Mouse (Mus musculus) spleen, postnatal 0 days (tissue): ENCODE measurements around the gene Gmppb. TPM values are rescaled to one million over a fixed set of nuclear protein-coding genes. Genes with fewer than 3 reads are reported as not detected.

ENCODE experiments used
- polyA plus RNA-seq: library from polyadenylated mRNA; unstranded; fragments of >200 nt; fragmentation: Nextera tagmentation; extraction: Ambion mirVana; gene quantifications from 2 replicates; pipeline ENCODE4 v1.2.1, GENCODE M21; 2015

Gmppb gene
- 14.6 and 15.7 TPM in 2 replicates for polyA plus RNA-seq

DNA sequence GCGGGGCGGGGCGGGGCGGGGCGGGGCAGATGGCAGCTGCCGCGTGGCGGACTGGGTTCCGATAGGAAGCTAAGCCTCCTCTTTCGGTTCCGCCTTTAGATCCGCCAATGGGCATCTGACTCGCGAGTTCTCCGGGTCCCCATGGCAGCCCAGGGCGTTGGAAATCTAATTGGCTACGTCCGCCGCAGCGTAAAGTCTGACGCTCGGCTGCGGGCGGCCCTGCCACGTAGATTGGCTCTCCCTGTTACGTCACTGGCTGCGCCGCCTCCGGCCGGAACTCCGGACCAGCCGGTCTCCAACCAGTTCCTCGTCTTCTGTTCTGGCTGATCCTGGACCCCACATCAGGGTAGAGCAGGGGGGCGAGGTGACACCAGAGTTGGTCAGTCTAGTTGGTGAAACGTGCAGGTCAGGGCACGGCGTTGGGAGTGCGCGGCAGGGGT lies at the start of gene Gmppb:
TSS of gene Gmppb (plus strand) at position 227 of the 440 bp plus-strand sequence.

GRCm38 (mm10) chr9:108001922-108002770 lies 46.9 kb upstream of the Gmppb start, which contains the start of gene Ip6k1:
Gene Ip6k1 (plus strand): TSS chr9:108002501.

DNA sequence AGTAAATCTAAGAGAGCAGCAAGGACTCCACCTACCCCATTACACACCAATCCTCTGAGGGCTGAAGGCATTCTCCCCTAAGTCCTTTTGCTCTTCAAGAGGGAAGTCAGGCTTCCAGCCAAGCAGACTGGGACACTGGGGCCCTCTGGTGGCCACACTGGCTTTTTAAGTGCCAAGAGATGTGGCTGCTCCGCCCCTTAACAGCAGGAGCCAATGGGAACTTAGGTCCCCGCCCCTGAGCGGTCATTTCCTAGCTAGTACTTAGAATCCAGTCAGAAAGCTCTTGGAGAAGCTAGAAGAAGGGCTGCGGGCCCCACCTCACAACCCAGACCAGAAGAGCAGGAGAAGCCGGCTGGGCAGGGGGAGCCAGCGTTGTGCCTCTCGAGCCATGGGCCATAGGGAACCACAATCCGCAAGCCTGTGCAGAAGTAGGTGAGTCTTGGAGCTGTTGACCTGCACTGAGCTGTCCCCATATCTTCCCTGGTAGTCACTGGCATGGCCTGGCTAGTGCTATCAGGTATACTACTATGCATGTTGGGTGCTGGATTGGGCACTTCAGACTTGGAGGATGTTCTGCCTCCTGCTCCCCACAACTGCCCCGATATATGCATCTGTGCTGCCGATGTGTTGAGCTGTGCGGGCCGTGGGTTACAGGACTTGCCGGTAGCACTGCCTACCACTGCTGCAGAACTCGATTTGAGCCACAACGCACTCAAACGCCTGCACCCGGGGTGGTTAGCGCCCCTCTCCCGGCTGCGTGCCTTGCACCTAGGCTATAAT lies 4.0 kb downstream of the Gmppb start, which contains the start of gene Amigo3:
TSS of gene Amigo3 (plus strand) at position 275 of the 780 bp plus-strand sequence.

DNA sequence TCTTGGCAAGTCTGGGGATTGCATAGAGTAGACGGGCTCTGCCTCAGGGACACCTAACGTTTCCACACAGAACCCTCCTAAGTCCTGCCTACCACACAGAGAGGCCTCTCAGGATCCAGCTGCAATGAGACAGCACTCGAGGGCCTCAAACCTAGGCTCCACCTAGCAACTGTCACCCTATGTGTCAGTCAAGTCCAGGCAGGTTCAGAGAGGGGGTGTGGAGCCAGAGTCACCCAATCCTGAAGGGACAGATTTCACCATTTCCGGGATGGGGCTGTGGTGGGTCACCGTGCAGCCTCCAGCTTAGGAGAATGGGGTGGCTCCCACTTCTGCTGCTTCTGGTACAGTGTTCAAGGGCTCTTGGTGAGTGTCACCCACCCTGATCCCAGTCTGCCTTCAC lies 31.1 kb downstream of the Gmppb start, which contains the start of gene Mst1:
TSS of gene Mst1 (plus strand) at position 269 of the 400 bp plus-strand sequence.

GRCm38 (mm10) chr9:108082988-108083431 lies 34.0 kb downstream of the Gmppb start, which contains the start of gene Rnf123:
Gene Rnf123 (minus strand): TSS chr9:108083346.

DNA sequence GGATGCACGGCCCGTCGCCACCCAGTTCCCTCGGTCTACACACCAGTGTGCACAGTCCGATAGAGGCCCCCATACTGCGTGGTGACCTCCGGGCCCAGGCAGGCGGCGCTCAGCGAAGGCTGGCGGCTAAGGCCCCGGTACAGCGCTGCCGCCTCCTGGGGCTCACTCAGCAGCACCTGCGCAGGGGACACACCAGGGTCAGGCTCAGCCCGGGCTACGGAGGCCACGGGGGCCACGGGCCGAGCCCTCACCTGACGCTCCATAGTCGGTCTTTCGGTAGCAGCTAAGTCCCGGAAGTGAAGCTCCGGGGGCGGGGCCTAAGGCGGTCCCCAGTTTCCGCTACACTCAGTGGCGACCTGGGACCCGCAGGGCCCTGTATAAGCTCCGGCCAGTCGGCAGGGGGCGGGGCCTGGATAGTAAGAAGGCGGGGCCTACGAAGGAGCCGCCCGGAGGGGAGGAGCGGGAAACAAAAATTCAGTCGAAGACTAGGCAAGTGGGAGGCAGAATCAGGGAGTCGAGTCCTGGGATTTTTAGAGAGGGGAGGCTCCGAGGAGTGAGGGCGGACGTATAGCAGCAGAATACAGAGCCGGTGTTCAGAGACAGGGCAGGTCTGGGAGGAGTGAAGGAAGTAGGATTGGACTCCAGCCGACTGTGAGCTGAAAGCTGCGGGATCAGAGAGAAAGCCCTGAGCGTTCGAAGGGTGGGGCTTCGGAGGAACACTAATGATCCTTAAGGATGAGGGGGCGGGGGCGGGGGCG lies 45.3 kb downstream of the Gmppb start, which contains the start of gene Apeh:
TSS of gene Apeh (minus strand) at position 423 of the 758 bp plus-strand sequence.

Other genes starting within 250 kb of the Gmppb start
- 37.4 and 39.2 TPM in 2 replicates for gene Rbm6, start 176.0 kb upstream of the Gmppb start, polyA plus RNA-seq
- gene Mon1a, start 161.1 kb upstream of the Gmppb start, polyA plus RNA-seq, result 5.0 and 5.7 TPM in 2 replicates
- 2.1 and 2.4 TPM in 2 replicates for gene Mst1r, start 142.4 kb upstream of the Gmppb start, polyA plus RNA-seq
- not detected in 2 replicates for gene Actl11, start 120.8 kb upstream of the Gmppb start, polyA plus RNA-seq
- 0.10 and 0.20 TPM in 2 replicates for gene Camkv, start 113.6 kb upstream of the Gmppb start, polyA plus RNA-seq
- 18.6 and 19.2 TPM in 2 replicates for gene Traip, start 99.1 kb upstream of the Gmppb start, polyA plus RNA-seq
- 74.5 and 86.4 TPM in 2 replicates for gene Uba7, start 73.7 kb upstream of the Gmppb start, polyA plus RNA-seq
- gene Gm20661, start 66.2 kb upstream of the Gmppb start, polyA plus RNA-seq, result 0.77 and 1.3 TPM in 2 replicates
- gene Inka1, start 63.4 kb upstream of the Gmppb start, polyA plus RNA-seq, result 75.4 and 77.7 TPM in 2 replicates
- gene Cdhr4, start 56.7 kb upstream of the Gmppb start, polyA plus RNA-seq, result 2.2 and 3.8 TPM in 2 replicates
- gene Gm20662, start 52.9 kb upstream of the Gmppb start, polyA plus RNA-seq, result 0.17 TPM in 1 of 2 replicates, not detected in the other
- 43.7 and 46.3 TPM in 2 replicates for gene Ip6k1, start 46.7 kb upstream of the Gmppb start, polyA plus RNA-seq
- gene Amigo3, start 3.9 kb downstream of the Gmppb start, polyA plus RNA-seq, result 1.9 and 2.3 TPM in 2 replicates
- 3.4 and 4.5 TPM in 2 replicates for gene Mst1, start 31.2 kb downstream of the Gmppb start, polyA plus RNA-seq
- 90.1 and 92.6 TPM in 2 replicates for gene Rnf123, start 34.1 kb downstream of the Gmppb start, polyA plus RNA-seq
- gene Apeh, start 45.4 kb downstream of the Gmppb start, polyA plus RNA-seq, result 130 and 136 TPM in 2 replicates
- 2.9 TPM in 2 replicates for gene Bsn, start 141.1 kb downstream of the Gmppb start, polyA plus RNA-seq
- 16.9 and 19.2 TPM in 2 replicates for gene Dag1, start 214.7 kb downstream of the Gmppb start, polyA plus RNA-seq
- 5.2 and 6.5 TPM in 2 replicates for gene Nicn1, start 241.2 kb downstream of the Gmppb start, polyA plus RNA-seq
- 1.3 and 1.7 TPM in 2 replicates for gene Amt, start 247.6 kb downstream of the Gmppb start, polyA plus RNA-seq